Mouse (Mus musculus) liver, adult 2 months (tissue): ENCODE data around the gene Gls2. TPM values are rescaled to one million over a fixed set of nuclear protein-coding genes. Genes with fewer than 3 reads are reported as not detected.
"Not testable (repeated sequence)": the region's sequence is repeated elsewhere in the genome, so short reads cannot be mapped to it uniquely, and the experiment has no call there.

Source experiments
- DNase-seq: peaks from one replicate; pipeline ENCODE4 v3.0.0-alpha.2; 2011; ENCODE audit warnings: low read depth, low spot score; ENCODE audit errors: extremely low read depth
- H3K27ac ChIP-seq: fragments of 200-500 bp; replicated peaks from 2 replicates; pipeline ENCODE4 v1.5.1; 2012; ENCODE audit warnings: low read depth, mild to moderate bottlenecking, control low read depth, inconsistent platforms, low read length; ENCODE audit not compliant: insufficient read depth
- H3K27me3 ChIP-seq: fragments of 200-500 bp; 2 replicates; pipeline ENCODE4 v1.6.1; 2012; ENCODE audit warnings: mild to moderate bottlenecking, moderate library complexity, low read length, inconsistent platforms; ENCODE audit not compliant: control insufficient read depth, insufficient read depth
- H3K36me3 ChIP-seq: fragments of 200-500 bp; 2 replicates; pipeline ENCODE4 v1.6.1; 2012; ENCODE audit warnings: low read length, inconsistent platforms; ENCODE audit not compliant: control insufficient read depth, insufficient read depth
- H3K4me1 ChIP-seq: fragments of 200-500 bp; 2 replicates; pipeline ENCODE4 v1.6.1; 2011; ENCODE audit warnings: low read length; ENCODE audit not compliant: control insufficient read depth, insufficient read depth
- H3K4me3 ChIP-seq: fragments of 200-500 bp; 2 replicates; pipeline ENCODE4 v1.5.1; 2011; ENCODE audit warnings: low read depth, mild to moderate bottlenecking, control low read depth, low read length, moderate library complexity; ENCODE audit not compliant: insufficient read depth
- H3K79me2 ChIP-seq: fragments of 200-500 bp; 2 replicates; pipeline ENCODE4 v1.6.1; 2012; ENCODE audit warnings: inconsistent platforms, mild to moderate bottlenecking, low read length, moderate library complexity; ENCODE audit not compliant: control insufficient read depth, insufficient read depth
- H3K9ac ChIP-seq: fragments of 200-500 bp; 2 replicates; pipeline ENCODE4 v1.6.1; 2012; ENCODE audit warnings: low read depth, mild to moderate bottlenecking, control low read depth, inconsistent platforms, low read length
- CTCF ChIP-seq: fragments of 200-500 bp; IDR thresholded peaks from 2 replicates; pipeline ENCODE4 v1.5.1; 2011; ENCODE audit warnings: low read depth, low read length, control low read depth
- POLR2A ChIP-seq: fragments of 200-500 bp; IDR thresholded peaks from 2 replicates; pipeline ENCODE4 v1.6.1; 2011; ENCODE audit warnings: low read length, control low read depth; ENCODE audit not compliant: insufficient read depth; ENCODE audit errors: extremely low read depth
- WGBS: fragments of 180-500 bp; shearing (Covaris S2); methylation state at CpG from one replicate; pipeline ENCODE4 v1.1.7; 2018; 5-methylcytosine and 5-hydroxymethylcytosine counted together
- polyA plus RNA-seq: library from polyadenylated mRNA; depleted of rRNA; stranded (reverse); fragments of >200 nt; gene quantifications from 2 replicates; pipeline ENCODE4 v1.2.3, GENCODE M21; 2012; rRNA removed
- total RNA-seq: library from RNA; depleted of rRNA; stranded (reverse); fragments of >200 nt; gene quantifications from 2 replicates; pipeline ENCODE4 v1.2.3, GENCODE M21; 2014; rRNA removed

The Gls2 gene
- total RNA-seq (485 and 986 TPM in 2 replicates), polyA plus RNA-seq (1,667 and 2,920 TPM in 2 replicates)

DNA sequence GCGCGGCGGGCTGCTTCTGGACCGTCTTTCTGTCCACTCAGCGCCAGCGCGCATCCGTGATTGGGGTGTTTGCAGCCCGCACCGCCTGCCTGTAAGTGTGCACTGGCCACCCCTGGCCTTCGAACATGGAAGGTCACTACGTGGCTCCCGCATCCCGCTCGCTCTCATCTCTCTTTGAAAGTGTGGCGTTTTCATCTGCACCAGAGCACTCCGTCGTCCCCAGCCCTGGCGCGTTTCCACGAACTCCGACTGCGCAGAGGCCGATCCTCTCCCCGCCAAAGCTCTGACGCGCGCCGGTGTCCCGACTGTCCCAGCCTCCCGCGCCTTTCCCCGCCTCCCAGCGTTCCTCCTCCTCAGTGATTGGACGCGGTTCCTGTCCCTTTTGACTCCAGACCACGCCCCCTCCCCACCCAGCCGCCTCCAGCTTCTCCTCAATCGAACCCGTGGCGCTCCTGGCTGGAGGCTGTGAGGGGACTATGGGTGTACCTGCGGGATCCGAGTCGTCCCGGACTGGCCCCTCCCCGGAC lies at the start of gene Gls2:
Gene Gls2 (plus strand): TSS at position 434 of the 527 bp plus-strand sequence.
- WGBS: under 1% methylated on average over 46 of the region's 46 CpGs
- DNase-seq: peak; percentile 92
- Histone ChIP-seq H3K9ac (peak within 1 kb of the TSS; percentile 93), H3K4me3 (peak within 1 kb of the TSS; percentile 88), H3K27ac (peak within 1 kb of the TSS; percentile 88), H3K4me1 (peaks cover 4% of the 10 kb centered on the region), H3K27me3 (no peaks in the 10 kb centered on the region), H3K36me3 (no peaks in the 10 kb centered on the region), H3K79me2 (peaks cover 5% of the 10 kb centered on the region; the same call in 1 of the 2 replicates)
- TF ChIP-seq POLR2A (peak; percentile 80; the same call in 1 of the 2 replicates), CTCF (no peak)

DNA sequence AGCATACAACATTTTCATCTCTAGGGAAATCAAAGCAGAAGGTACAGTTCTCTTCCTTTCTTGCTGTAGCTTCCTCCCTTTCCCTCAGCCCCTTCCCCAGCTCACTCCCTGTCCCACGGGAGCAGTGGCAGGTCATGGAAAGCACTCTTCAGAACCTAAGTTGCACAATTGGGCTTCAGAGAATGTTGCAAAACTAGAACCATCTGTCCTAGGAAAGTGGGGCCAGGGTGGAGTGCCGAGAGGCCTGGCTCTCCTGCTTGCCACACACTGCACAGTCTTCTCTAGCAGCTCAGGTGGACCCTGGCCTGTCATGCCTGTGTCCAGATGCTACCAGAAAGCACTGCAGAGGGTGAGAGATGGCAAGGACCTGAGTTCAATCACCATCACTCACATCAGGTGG lies 49.3 kb upstream of the Gls2 start:
- no peaks in the 10 kb centered on the region for H3K79me2 ChIP-seq
- no peaks in the 10 kb centered on the region for H3K36me3 ChIP-seq
- H3K27me3 ChIP-seq: no peaks in the 10 kb centered on the region
- H3K4me3 ChIP-seq: no peak overlapping the region
- DNase-seq: peak; percentile 40
- TF ChIP-seq POLR2A (no peak), CTCF (no peak)
- H3K4me1 ChIP-seq: no peaks in the 10 kb centered on the region; the same call in 1 of the 2 replicates
- no peak overlapping the region for H3K27ac ChIP-seq
- WGBS: 22% methylated on average over 2 of the region's 2 CpGs
- H3K9ac ChIP-seq: no peak overlapping the region

- 82% methylated on average over 5 of the region's 5 CpGs for WGBS
- Histone ChIP-seq H3K27ac (no peak overlapping the region), H3K27me3 (no peaks in the 10 kb centered on the region), H3K4me3 (no peak overlapping the region), H3K36me3 (no peaks in the 10 kb centered on the region), H3K4me1 (no peaks in the 10 kb centered on the region; the same call in 1 of the 2 replicates), H3K9ac (no peak overlapping the region), H3K79me2 (no peaks in the 10 kb centered on the region)
- TF ChIP-seq POLR2A (no peak), CTCF (no peak)
- no peak for DNase-seq
Observed at GRCm38 (mm10) chr10:128148789-128149365, 45.4 kb upstream of the Gls2 start.

- no peak overlapping the region; the same call in 1 of the 2 replicates for H3K9ac ChIP-seq
- no peak overlapping the region for H3K27ac ChIP-seq
- H3K79me2 ChIP-seq: peaks cover 1% of the 10 kb centered on the region; the same call in 1 of the 2 replicates
- peak overlapping the region; percentile 6 for H3K4me3 ChIP-seq
- DNase-seq: peak; percentile 69
- TF ChIP-seq POLR2A (no peak), CTCF (peak; percentile 74)
- no peaks in the 10 kb centered on the region; the same call in 1 of the 2 replicates for H3K4me1 ChIP-seq
- H3K36me3 ChIP-seq: no peaks in the 10 kb centered on the region
- 15% methylated on average over 5 of the region's 5 CpGs for WGBS
- no peaks in the 10 kb centered on the region for H3K27me3 ChIP-seq
Observed at GRCm38 (mm10) chr10:128149592-128149991, 44.7 kb upstream of the Gls2 start.

GRCm38 (mm10) chr10:128150941-128151340 lies 43.3 kb upstream of the Gls2 start:
- H3K4me1 ChIP-seq: no peaks in the 10 kb centered on the region
- H3K36me3 ChIP-seq: no peaks in the 10 kb centered on the region
- no peaks in the 10 kb centered on the region for H3K27me3 ChIP-seq
- H3K4me3 ChIP-seq: no peak overlapping the region
- no peak for TF ChIP-seq CTCF
- no peak for TF ChIP-seq POLR2A
- no peak for DNase-seq
- H3K9ac ChIP-seq: no peak overlapping the region
- WGBS: 83% methylated on average over 14 of the region's 14 CpGs
- no peak overlapping the region for H3K27ac ChIP-seq
- peaks cover 3% of the 10 kb centered on the region; the same call in 1 of the 2 replicates for H3K79me2 ChIP-seq

DNA sequence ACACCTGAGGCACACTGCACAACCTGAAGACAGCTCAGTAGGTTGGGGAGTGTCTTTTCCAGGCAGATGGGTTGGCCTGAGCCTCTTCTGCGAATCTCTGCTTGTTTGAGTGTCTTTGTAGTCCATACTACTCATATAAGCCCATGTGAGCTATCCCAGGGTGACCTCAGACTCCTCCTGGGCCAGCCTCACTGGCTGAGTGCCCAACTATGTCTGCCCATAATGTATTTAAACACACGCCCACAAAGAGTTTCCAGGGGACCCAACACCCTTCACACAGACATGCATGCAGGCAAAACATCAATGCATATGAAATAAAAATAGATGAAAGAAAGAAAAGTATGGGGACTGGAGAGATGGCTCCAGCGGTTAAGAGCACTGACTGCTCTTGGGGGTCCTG lies 40.3 kb upstream of the Gls2 start:
- H3K36me3 ChIP-seq: no peaks in the 10 kb centered on the region
- no peak overlapping the region for H3K9ac ChIP-seq
- no peak for DNase-seq
- no peak for TF ChIP-seq CTCF
- no peak for TF ChIP-seq POLR2A
- WGBS: 71% methylated on average over 3 of the region's 3 CpGs
- no peak overlapping the region for H3K4me3 ChIP-seq
- H3K79me2 ChIP-seq: peaks cover 6% of the 10 kb centered on the region; the same call in 1 of the 2 replicates
- no peak overlapping the region for H3K27ac ChIP-seq
- no peaks in the 10 kb centered on the region for H3K27me3 ChIP-seq
- H3K4me1 ChIP-seq: no peaks in the 10 kb centered on the region

- H3K36me3 ChIP-seq, H3K27ac ChIP-seq, H3K4me1 ChIP-seq, DNase-seq, H3K9ac ChIP-seq, H3K27me3 ChIP-seq, H3K4me3 ChIP-seq: not testable (repeated sequence)
- 88% methylated on average over 3 of the region's 3 CpGs for WGBS
- H3K79me2 ChIP-seq: peaks cover 18% of the 10 kb centered on the region
Observed at GRCm38 (mm10) chr10:128165726-128166125, 28.5 kb upstream of the Gls2 start.
